Mouse (Mus musculus) CH12F3 (cell line): Measurements from ENCODE around the gene Vmn1r138.
"Not testable (repeated sequence)": the region's sequence is repeated elsewhere in the genome, so short reads cannot be mapped to it uniquely, and the experiment has no call there.

Experiments
- in situ Hi-C: fragments of 300-500 bp; cut with MboI; formaldehyde crosslinking; loops from 2 replicates; pipeline ENCODE4 v1.14.3; 2020; ENCODE audit warnings: low sequenced_read_pairs

Gene Vmn1r138

DNA sequence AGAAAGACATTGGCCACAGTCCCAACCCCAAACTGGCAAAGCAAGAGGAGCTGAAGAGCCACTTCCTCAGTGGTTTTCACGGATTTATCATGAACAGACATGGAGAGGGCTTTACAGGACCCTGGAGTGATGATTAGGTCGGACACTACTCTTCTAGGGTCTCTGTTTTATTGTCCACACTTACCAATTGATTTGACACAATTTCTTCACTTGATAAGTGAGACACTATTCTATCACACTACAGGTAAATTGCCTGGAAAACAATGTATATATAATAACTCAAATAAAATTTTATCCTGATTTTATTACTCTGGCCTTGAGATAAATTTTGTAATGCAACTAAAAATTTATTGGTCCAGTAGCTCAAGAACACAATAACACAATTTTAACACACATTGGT, at the start of gene Vmn1r138:
TSS of gene Vmn1r138 (minus strand) at position 101 of the 400 bp plus-strand sequence.
- in situ Hi-C loops, result not testable (repeated sequence)

- in situ Hi-C loops, result not testable (repeated sequence)
These were observed 40.1 kb upstream of the Vmn1r138 start, which contains the start of gene Vmn1r139 for GRCm38 (mm10) chr7:22068757-22069156. Gene Vmn1r139 (plus strand): TSS chr7:22069057.

DNA sequence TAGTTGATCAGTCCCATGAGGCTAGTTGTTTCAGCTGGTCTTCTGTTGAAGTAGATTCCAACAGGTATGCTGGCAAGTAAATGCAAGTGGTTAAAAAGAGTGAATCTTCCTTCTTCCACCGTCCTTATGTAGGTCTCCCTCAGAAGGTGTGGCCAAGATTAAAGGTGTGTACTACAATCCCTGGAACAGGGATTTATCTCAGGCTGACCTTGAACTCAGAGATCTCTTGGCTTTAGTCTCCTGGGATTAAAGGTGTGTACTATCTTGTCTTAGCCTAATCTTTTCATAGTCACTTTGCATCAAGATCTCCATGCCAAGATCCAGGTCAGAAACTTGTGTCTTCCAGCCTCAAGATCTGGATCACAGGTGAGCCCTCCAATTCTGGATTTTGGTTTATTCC, 27.5 kb upstream of the Vmn1r138 start, which contains the start of gene Gm6176:
TSS of gene Gm6176 (minus strand) at position 101 of the 400 bp plus-strand sequence.
- in situ Hi-C loops, result not testable (repeated sequence)

GRCm38 (mm10) chr7:21994287-21994686, 34.4 kb downstream of the Vmn1r138 start, which contains the start of gene Vmn1r137:
Gene Vmn1r137 (plus strand): TSS chr7:21994587.
- in situ Hi-C loops, result not testable (repeated sequence)
